Mouse (Mus musculus) CH12.LX (cell line): ENCODE measurements around the gene Bak1. TPM values are rescaled to one million over a fixed set of nuclear protein-coding genes. Genes with fewer than 3 reads are reported as not detected.

ENCODE experiments used
- DNase-seq: peaks from one replicate; pipeline ENCODE4 v3.0.0-alpha.2; 2013; ENCODE audit errors: extremely low read depth
- H3K27ac ChIP-seq: 2 replicates; pipeline ENCODE4 v1.5.1; 2012; ENCODE audit warnings: low read depth, mild to moderate bottlenecking, control low read depth, moderate library complexity; ENCODE audit not compliant: insufficient read depth
- H3K27me3 ChIP-seq: replicated peaks from 2 replicates; pipeline ENCODE3; 2012; ENCODE audit warnings: inconsistent platforms
- H3K36me3 ChIP-seq, 2 experiments: replicated peaks in 1 of 2; 2 replicates each; pipeline versions ENCODE3 to v1.6.1; 2012; ENCODE audit warnings: inconsistent platforms in 1 of 2, low read length in 1 of 2, mild to moderate bottlenecking in 1 of 2, mixed read lengths in 1 of 2, moderate library complexity in 1 of 2; ENCODE audit not compliant: control insufficient read depth in 1 of 2, insufficient read depth in 1 of 2
- H3K4me1 ChIP-seq, 2 experiments: 2 replicates each; pipeline ENCODE4 v1.6.1; 2012; ENCODE audit warnings: inconsistent platforms in 1 of 2, moderate library complexity in 1 of 2; ENCODE audit not compliant: insufficient read depth in 2 of 2, control insufficient read depth in 1 of 2
- H3K4me2 ChIP-seq: 2 replicates; pipeline ENCODE4 v1.6.1; 2012; ENCODE audit warnings: low read depth, mild to moderate bottlenecking, control low read depth; ENCODE audit not compliant: poor library complexity, insufficient read depth, severe bottlenecking
- H3K4me3 ChIP-seq, 3 experiments: fragments of 150-350 bp in 1 of 3; sonication (generic) in 1 of 3; replicated peaks in 1 of 3; 2 replicates each; pipeline versions ENCODE3 to v1.5.1; 2011 to 2012; ENCODE audit warnings: low read depth in 2 of 3, low read length in 2 of 3, mild to moderate bottlenecking in 2 of 3, moderate library complexity in 2 of 3, control low read depth in 1 of 3, improper control_type of control experiment in 1 of 3, inconsistent platforms in 1 of 3, mixed read lengths in 1 of 3; ENCODE audit not compliant: poor library complexity in 1 of 3
- H3K79me2 ChIP-seq: replicated peaks from 2 replicates; pipeline ENCODE4 v1.6.1; 2012; ENCODE audit warnings: mild to moderate bottlenecking, moderate library complexity; ENCODE audit not compliant: control insufficient read depth, poor library complexity, insufficient read depth, severe bottlenecking; ENCODE audit errors: extremely low read depth
- H3K9ac ChIP-seq: 2 replicates; pipeline ENCODE4 v1.6.1; 2012; ENCODE audit warnings: low read depth, mild to moderate bottlenecking, control low read depth, moderate library complexity; ENCODE audit not compliant: insufficient read depth
- H3K9me3 ChIP-seq: replicated peaks from 2 replicates; pipeline ENCODE3; 2012; ENCODE audit warnings: low read length, inconsistent platforms, mixed read lengths
- BHLHE40 ChIP-seq: IDR thresholded peaks from 2 replicates; pipeline ENCODE4 v1.6.1; 2011; ENCODE audit warnings: mild to moderate bottlenecking, low read depth, low read length, improper control_type of control experiment
- CTCF ChIP-seq, 2 experiments: IDR thresholded peaks in 1 of 2; conservative IDR thresholded peaks in 1 of 2; 2 replicates each; pipeline ENCODE4 v1.5.1; 2011 to 2012; ENCODE audit warnings: low read depth in 2 of 2, low read length in 2 of 2, improper control_type of control experiment in 1 of 2, inconsistent platforms in 1 of 2, mild to moderate bottlenecking in 1 of 2, moderate library complexity in 1 of 2
- E2F4 ChIP-seq: IDR thresholded peaks from 2 replicates; pipeline ENCODE4 v1.6.1; 2011; ENCODE audit warnings: low read depth, low read length, improper control_type of control experiment; ENCODE audit not compliant: insufficient replicate concordance
- EP300 ChIP-seq: IDR thresholded peaks from 2 replicates; pipeline ENCODE4 v1.6.1; 2011; ENCODE audit warnings: low read length, improper control_type of control experiment
- JUND ChIP-seq: conservative IDR thresholded peaks from 2 replicates; pipeline ENCODE4 v1.6.1; 2011; ENCODE audit warnings: low read depth, low read length, improper control_type of control experiment
- MAZ ChIP-seq: IDR thresholded peaks from 2 replicates; pipeline ENCODE4 v1.6.1; 2012; ENCODE audit warnings: low read depth, mild to moderate bottlenecking, inconsistent platforms, low read length, improper control_type of control experiment, moderate library complexity
- MYC ChIP-seq: IDR thresholded peaks from 2 replicates; pipeline ENCODE4 v1.6.1; 2011; ENCODE audit warnings: low read depth, mild to moderate bottlenecking, improper control_type of control experiment, low read length
- NRF1 ChIP-seq: IDR thresholded peaks from 2 replicates; pipeline ENCODE4 v1.6.1; 2014; ENCODE audit warnings: low read depth, mild to moderate bottlenecking, inconsistent platforms, low read length, improper control_type of control experiment, moderate library complexity
- PAX5 ChIP-seq: IDR thresholded peaks from 2 replicates; pipeline ENCODE4 v1.6.1; 2012; ENCODE audit warnings: low read length, inconsistent platforms, mixed read lengths
- POLR2A ChIP-seq: IDR thresholded peaks from 2 replicates; pipeline ENCODE4 v1.6.1; 2011; ENCODE audit warnings: low read depth, mild to moderate bottlenecking, improper control_type of control experiment, low read length
- RCOR1 ChIP-seq: conservative IDR thresholded peaks from 2 replicates; pipeline ENCODE4 v1.6.1; 2012; ENCODE audit warnings: low read depth, mild to moderate bottlenecking, inconsistent platforms, low read length, improper control_type of control experiment
- SIN3A ChIP-seq: IDR thresholded peaks from 2 replicates; pipeline ENCODE4 v1.6.1; 2012; ENCODE audit warnings: low read length, improper control_type of control experiment, inconsistent platforms
- SMC3 ChIP-seq: IDR thresholded peaks from 2 replicates; pipeline ENCODE4 v1.6.1; 2011; ENCODE audit warnings: low read depth, low read length, improper control_type of control experiment
- TCF12 ChIP-seq: IDR thresholded peaks from 2 replicates; pipeline ENCODE4 v1.6.1; 2014; ENCODE audit warnings: low read depth, mild to moderate bottlenecking, inconsistent platforms, low read length, improper control_type of control experiment
- UBTF ChIP-seq: IDR thresholded peaks from 2 replicates; pipeline ENCODE4 v1.6.1; 2012; ENCODE audit warnings: low read depth, mild to moderate bottlenecking, inconsistent platforms, low read length, improper control_type of control experiment, moderate library complexity
- USF2 ChIP-seq: conservative IDR thresholded peaks from 2 replicates; pipeline ENCODE4 v1.6.1; 2011; ENCODE audit warnings: low read depth, low read length, improper control_type of control experiment
- ZC3H11A ChIP-seq: IDR thresholded peaks from 2 replicates; pipeline ENCODE4 v1.6.1; 2012; ENCODE audit warnings: low read depth, mild to moderate bottlenecking, inconsistent platforms, low read length, improper control_type of control experiment
- ZMIZ1 ChIP-seq: IDR thresholded peaks from 2 replicates; pipeline ENCODE4 v1.6.1; 2012; ENCODE audit warnings: low read depth, mild to moderate bottlenecking, inconsistent platforms, low read length, improper control_type of control experiment
- dilution Hi-C: fragments of 300-500 bp; cut with MboI; formaldehyde crosslinking; loops from 2 replicates; pipeline ENCODE4 v1.14.3; 2020; ENCODE audit warnings: low sequenced_read_pairs; ENCODE audit not compliant: extremely low pct_unique_long_range_greater_than_20kb, extremely low pct_ligation_motif_present
- in situ Hi-C: fragments of 300-500 bp; cut with MboI; formaldehyde crosslinking; loops from 3 replicates; pipeline ENCODE4 v1.14.3; 2019; ENCODE audit warnings: low sequenced_read_pairs, low pct_ligation_motif_present, low pct_unique_long_range_greater_than_20kb, mixed read lengths
- polyA plus RNA-seq: library from polyadenylated mRNA; unstranded; fragments of >175 nt; gene quantifications from 2 replicates; pipeline ENCODE4 v1.2.1, GENCODE M21; 2012; ENCODE audit warnings: low read depth; ENCODE audit not compliant: insufficient read length
- total RNA-seq, 2 experiments: library from RNA; depleted of rRNA; stranded (reverse); fragments of 300-350 nt in 1 of 2; fragments of >200 nt in 1 of 2; gene quantifications; 2 replicates each; pipeline ENCODE4 v1.2.3; 2012 to 2014

Bak1 gene
- total RNA-seq (2012; rRNA removed): 57.3 and 69.8 TPM in 2 replicates
- total RNA-seq (2014; rRNA removed): 61.8 and 62.9 TPM in 2 replicates
- 123 and 140 TPM in 2 replicates for polyA plus RNA-seq

- no peaks in the 10 kb centered on the region for H3K27me3 ChIP-seq
- peaks cover 10 to 39% of the 10 kb centered on the region in 2 experiments for H3K36me3 ChIP-seq
- peak within 1 kb of the TSS; percentile 44 for H3K27ac ChIP-seq
- DNase-seq: no peak
- H3K9ac ChIP-seq: peak within 1 kb of the TSS; percentile 83
- H3K4me2 ChIP-seq: peak within 1 kb of the TSS; percentile 98
- peaks cover 15 to 32% of the 10 kb centered on the region in 2 experiments for H3K4me1 ChIP-seq
- TF ChIP-seq SIN3A (no peak), JUND (no peak), ZMIZ1 (no peak), MYC (no peak), E2F4 (no peak), EP300 (no peak), USF2 (no peak), UBTF (no peak), NRF1 (no peak), RCOR1 (no peak), CTCF (conservative IDR thresholded peaks at IDR 0.05 in 1 of 2, IDR thresholded peaks at IDR 0.05 in 1 of 2; ENCODE audit: low read depth in 2 of 2, low read length in 2 of 2) (no peak), POLR2A (no peak), MAZ (no peak), ZC3H11A (no peak), BHLHE40 (no peak), PAX5 (no peak), TCF12 (no peak)
- peaks cover 25% of the 10 kb centered on the region for H3K79me2 ChIP-seq
- in situ Hi-C loops: loop anchor here (25.0 kb wide), 1 partner anchor 483 kb away; the partner anchor contains the start of gene Grm4
- dilution Hi-C loops: no loop called here
- H3K4me3 ChIP-seq: peak within 1 kb of the TSS; percentile 70 to 93 (median 87)
- H3K9me3 ChIP-seq: peaks cover 6% of the 10 kb centered on the region
Measured at GRCm38 (mm10) chr17:27028909-27029308, at the start of gene Bak1. Gene Bak1 (minus strand): TSS chr17:27029009.

- no peak for DNase-seq
Measured at GRCm38 (mm10) chr17:27078499-27078898, 49.7 kb upstream of the Bak1 start.

More at GRCm38 (mm10) chr17:27078499-27078898, 49.7 kb upstream of the Bak1 start:
- H3K27ac ChIP-seq: no peak overlapping the region
- in situ Hi-C loops (no loop called here), dilution Hi-C loops (no loop called here)
- H3K4me3 ChIP-seq: no peak overlapping the region
- H3K4me2 ChIP-seq: no peak overlapping the region
- TF ChIP-seq SMC3: no peak
- peaks cover 0 to 35% of the 10 kb centered on the region in 2 experiments; a peak in 2 of 4 replicates for H3K4me1 ChIP-seq
- H3K36me3 ChIP-seq: peaks cover 6 to 44% of the 10 kb centered on the region in 2 experiments
- no peaks in the 10 kb centered on the region for H3K79me2 ChIP-seq
- H3K9me3 ChIP-seq: peaks cover 9% of the 10 kb centered on the region
- H3K9ac ChIP-seq: no peak overlapping the region
- H3K27me3 ChIP-seq: no peaks in the 10 kb centered on the region
